Mouse (Mus musculus) stomach, postnatal 0 days (tissue): Measurements from ENCODE around the gene Klk11. TPM values are rescaled to one million over a fixed set of nuclear protein-coding genes. Genes with fewer than 3 reads are reported as not detected.

Source experiments
- ATAC-seq: fragments of 200-750 bp; cut with Nextera tagmentation; 2 replicates; pipeline ENCODE4 v1.8.0; 2017; ENCODE audit not compliant: low FRiP score, low TSS enrichment
- DNase-seq: peaks from one replicate; pipeline ENCODE4 v3.0.0-alpha.2; 2016; ENCODE audit warnings: low spot score
- H3K27ac ChIP-seq: fragments of 300-500 bp; sonication (generic); replicated peaks from 2 replicates; pipeline ENCODE4 v1.5.1; 2014; ENCODE audit warnings: mild to moderate bottlenecking, control low read depth
- H3K27me3 ChIP-seq: fragments of 300-500 bp; sonication (generic); 2 replicates; pipeline ENCODE4 v1.6.1; 2014; ENCODE audit warnings: low read length; ENCODE audit not compliant: control insufficient read depth, insufficient read depth
- H3K36me3 ChIP-seq: fragments of 300-500 bp; sonication (generic); 2 replicates; pipeline ENCODE4 v1.6.1; 2014; ENCODE audit warnings: low read length, mixed read lengths; ENCODE audit not compliant: control insufficient read depth, insufficient read depth
- H3K4me1 ChIP-seq: fragments of 300-500 bp; sonication (generic); replicated peaks from 2 replicates; pipeline ENCODE4 v1.6.1; 2014; ENCODE audit warnings: antibody characterized with exemption; ENCODE audit not compliant: control insufficient read depth, insufficient read depth
- H3K4me2 ChIP-seq: fragments of 300-500 bp; sonication (generic); replicated peaks from 2 replicates; pipeline ENCODE4 v1.6.1; 2014; ENCODE audit warnings: low read depth, mild to moderate bottlenecking, control low read depth, moderate library complexity
- H3K4me3 ChIP-seq: fragments of 300-500 bp; sonication (generic); 2 replicates; pipeline ENCODE4 v1.5.1; 2014; ENCODE audit warnings: low read depth, low read length, control low read depth
- H3K9ac ChIP-seq: fragments of 300-500 bp; sonication (generic); 2 replicates; pipeline ENCODE4 v1.6.1; 2014; ENCODE audit warnings: mild to moderate bottlenecking, low read length, control low read depth, mixed read lengths
- H3K9me3 ChIP-seq: fragments of 300-500 bp; sonication (generic); 2 replicates; pipeline ENCODE4 v1.6.1; 2016; ENCODE audit warnings: low read length; ENCODE audit not compliant: control insufficient read depth
- CTCF ChIP-seq: IDR thresholded peaks from 2 replicates; pipeline ENCODE4 v1.5.1; 2016; ENCODE audit warnings: antibody characterized with exemption, low read depth, mild to moderate bottlenecking, moderate library complexity
- EP300 ChIP-seq: optimal IDR thresholded peaks from 2 replicates; pipeline ENCODE3; 2016; ENCODE audit warnings: antibody characterized with exemption
- WGBS: fragments of 180-500 bp; shearing (Covaris S2); extraction: QIAGEN DNeasy Blood & Tissue Kit; methylation state at CpG from one replicate; pipeline ENCODE4 v1.1.7; 2014; 5-methylcytosine and 5-hydroxymethylcytosine counted together
- polyA plus RNA-seq: library from polyadenylated mRNA; unstranded; fragments of >200 nt; fragmentation: Nextera tagmentation; extraction: Ambion mirVana; gene quantifications from 2 replicates; pipeline ENCODE4 v1.2.1, GENCODE M21; 2015

The Klk11 gene
- polyA plus RNA-seq, 1 experiment from 2014 or later, result 52.3 TPM

DNA sequence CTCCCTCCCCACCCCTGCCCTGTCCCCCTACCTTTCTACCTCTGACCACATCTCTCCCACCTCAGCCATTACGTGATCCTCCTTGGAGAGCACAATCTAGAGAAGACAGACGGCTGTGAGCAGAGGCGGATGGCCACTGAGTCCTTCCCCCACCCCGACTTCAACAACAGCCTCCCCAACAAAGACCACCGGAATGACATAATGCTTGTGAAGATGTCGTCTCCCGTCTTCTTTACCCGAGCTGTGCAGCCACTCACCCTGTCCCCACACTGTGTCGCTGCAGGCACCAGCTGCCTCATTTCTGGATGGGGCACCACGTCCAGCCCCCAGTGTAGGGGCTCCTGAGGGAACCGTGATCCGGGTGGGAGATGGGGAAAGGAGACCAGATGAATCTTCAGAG is 3.0 kb downstream of the Klk11 start:
- Histone ChIP-seq H3K4me3 (no peak overlapping the region), H3K27ac (no peak overlapping the region), H3K27me3 (no peaks in the 10 kb centered on the region), H3K4me1 (no peaks in the 10 kb centered on the region), H3K9me3 (no peaks in the 10 kb centered on the region), H3K9ac (no peak overlapping the region), H3K4me2 (no peak overlapping the region), H3K36me3 (no peaks in the 10 kb centered on the region)
- WGBS, result 86% methylated on average over 12 of the region's 12 CpGs
- TF ChIP-seq EP300, result no peak
- no peak for TF ChIP-seq CTCF
- ATAC-seq (no peak), DNase-seq (no peak)

- Histone ChIP-seq H3K4me1 (peaks cover 3% of the 10 kb centered on the region; the same call in 1 of the 2 replicates), H3K27me3 (no peaks in the 10 kb centered on the region; the same call in 1 of the 2 replicates), H3K4me2 (no peak overlapping the region), H3K27ac (no peak overlapping the region), H3K9me3 (no peaks in the 10 kb centered on the region), H3K9ac (no peak overlapping the region), H3K36me3 (no peaks in the 10 kb centered on the region), H3K4me3 (no peak overlapping the region)
- 87% methylated on average over 10 of the region's 10 CpGs for WGBS
- peak; percentile 8 for DNase-seq
- ATAC-seq, result no peak
- TF ChIP-seq EP300 (no peak), CTCF (no peak)
Measured at GRCm38 (mm10) chr7:43778176-43778970, 4.0 kb downstream of the Klk11 start.

DNA sequence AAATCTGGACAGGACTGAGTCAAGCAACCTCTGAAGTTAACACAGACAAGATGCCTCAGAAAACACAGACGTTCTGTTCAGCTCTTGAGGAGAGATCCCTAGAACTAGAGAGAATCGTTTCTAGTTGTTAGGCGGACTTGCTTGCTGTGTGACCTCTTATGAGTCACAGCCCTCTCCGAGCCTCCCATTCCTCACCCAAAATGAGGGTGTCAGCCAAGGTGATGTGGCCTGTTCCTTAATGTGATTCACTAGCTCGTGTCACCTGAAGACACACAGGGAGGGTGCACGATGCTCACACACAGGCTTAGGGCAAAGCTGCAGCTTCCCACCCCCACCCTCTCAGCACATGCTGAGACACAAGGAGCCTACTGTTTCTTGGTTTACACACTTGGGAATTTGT is 5.8 kb downstream of the Klk11 start:
- Histone ChIP-seq H3K27ac (peak overlapping the region; percentile 80), H3K9ac (no peak overlapping the region), H3K9me3 (no peaks in the 10 kb centered on the region), H3K4me1 (peaks cover 3% of the 10 kb centered on the region; the same call in 1 of the 2 replicates), H3K4me3 (no peak overlapping the region), H3K27me3 (no peaks in the 10 kb centered on the region; the same call in 1 of the 2 replicates), H3K4me2 (peak overlapping the region; percentile 27; the same call in 1 of the 2 replicates), H3K36me3 (no peaks in the 10 kb centered on the region)
- DNase-seq, result no peak
- no peak; the same call in 1 of the 2 replicates for ATAC-seq
- WGBS, result 46% methylated on average over 6 of the region's 6 CpGs
- TF ChIP-seq EP300, result peak; percentile 9
- TF ChIP-seq CTCF, result no peak

GRCm38 (mm10) chr7:43780746-43781145 is 6.3 kb downstream of the Klk11 start, which contains the start of gene Klk10:
Gene Klk10 (plus strand): TSS chr7:43781035.
- Histone ChIP-seq H3K4me1 (peaks cover 3% of the 10 kb centered on the region; the same call in 1 of the 2 replicates), H3K4me3 (no peak within 1 kb of the TSS), H3K36me3 (no peaks in the 10 kb centered on the region), H3K27me3 (no peaks in the 10 kb centered on the region; the same call in 1 of the 2 replicates), H3K9me3 (no peaks in the 10 kb centered on the region), H3K9ac (no peak within 1 kb of the TSS), H3K4me2 (peak within 1 kb of the TSS; percentile 27), H3K27ac (peak within 1 kb of the TSS; percentile 80)
- TF ChIP-seq CTCF (no peak), EP300 (peak; percentile 28)
- ATAC-seq (peak; percentile 22; the same call in 1 of the 2 replicates), DNase-seq (peak; percentile 18)
- 37% methylated on average over 5 of the region's 5 CpGs for WGBS

DNA sequence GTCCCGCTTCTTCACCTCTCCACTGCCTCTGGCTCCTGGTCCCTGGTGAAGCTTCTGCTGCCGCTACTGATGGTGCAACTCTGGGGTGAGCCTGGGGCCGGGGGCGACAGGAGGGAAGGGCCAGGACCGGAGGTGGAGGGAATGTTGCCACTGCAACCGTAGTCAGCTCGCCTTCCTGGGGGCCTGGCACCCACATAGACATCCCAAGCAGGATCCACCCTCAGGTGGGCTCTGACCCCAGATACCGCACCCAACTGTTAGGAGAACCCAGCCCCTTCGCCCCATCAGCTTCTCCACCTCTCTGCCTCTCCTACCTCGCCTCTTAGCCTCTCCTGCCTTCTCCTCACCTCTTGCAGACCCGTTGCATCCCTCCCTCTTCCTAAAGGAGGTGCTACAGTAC is 7.1 kb downstream of the Klk11 start:
- Histone ChIP-seq H3K4me3 (no peak overlapping the region), H3K27me3 (no peaks in the 10 kb centered on the region; the same call in 1 of the 2 replicates), H3K9ac (no peak overlapping the region), H3K36me3 (no peaks in the 10 kb centered on the region), H3K27ac (peak overlapping the region; percentile 80), H3K9me3 (no peaks in the 10 kb centered on the region), H3K4me2 (peak overlapping the region; percentile 27; the same call in 1 of the 2 replicates), H3K4me1 (peaks cover 3% of the 10 kb centered on the region; the same call in 1 of the 2 replicates)
- DNase-seq (no peak), ATAC-seq (no peak)
- WGBS, result 77% methylated on average over 11 of the region's 11 CpGs
- no peak; the same call in 1 of the 2 replicates for TF ChIP-seq CTCF
- TF ChIP-seq EP300, result no peak
